Comparison of ENCODE assay signal across 21 mouse cellular contexts in the genomic region with DNA sequence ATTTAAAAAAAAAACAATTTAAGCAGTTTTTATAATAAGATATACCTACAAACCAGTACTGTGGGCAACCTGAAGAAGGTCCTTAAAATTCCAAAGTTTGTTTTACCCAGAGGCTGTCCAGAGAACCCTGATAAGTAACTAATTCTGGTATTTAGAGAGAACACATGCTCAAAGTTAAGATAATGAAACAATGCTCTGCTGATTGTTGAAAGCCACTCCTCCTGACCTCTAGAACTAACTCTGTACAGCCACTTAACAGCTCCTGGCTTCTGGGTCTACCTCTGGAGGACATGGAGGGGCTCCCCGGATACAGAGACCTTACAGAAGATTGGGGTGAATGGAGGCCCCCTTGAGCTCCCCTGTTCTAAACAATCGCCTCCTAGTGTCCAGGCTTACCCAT. TPM values are rescaled to one million over a fixed set of nuclear protein-coding genes. Genes with fewer than 3 reads are reported as not detected.
DNase-seq lines count a peak whose midpoint lies in the region; ATAC-seq lines count a peak whose summit lies in the region.
"Had no signal": no experiment of that assay in that cellular context is flagged by ENCODE, and none has a peak within 500 bp of the region (broad histone marks: within the 10 kb centered on the region; RNA-seq: fewer than 3 reads in every experiment).

No protein-coding gene starts in this region.

- H3K36me3 ChIP-seq in heart, embryonic 13.5 days = no peaks in the 10 kb centered on the region
- no peaks in the 10 kb centered on the region for H3K36me3 ChIP-seq in lung, embryonic 15.5 days
- 0 out of 2 replicates have a peak, but pooled peaks cover 3% of the 10 kb centered on the region for H3K36me3 ChIP-seq in heart, embryonic 16.5 days (ENCODE audit: control insufficient read depth, insufficient read depth)
- H3K36me3 ChIP-seq in intestine, embryonic 16.5 days (ENCODE audit: control insufficient read depth, insufficient read depth, low read length) = no peaks in the 10 kb centered on the region
- H3K36me3 ChIP-seq: embryonic facial prominence, embryonic 12.5 days; hindbrain, embryonic 15.5 days; kidney, embryonic 15.5 days; limb, embryonic 13.5 days; midbrain, embryonic 13.5 days had no signal

- H3K27me3 ChIP-seq in heart, embryonic 13.5 days (replicated peaks) = no peaks in the 10 kb centered on the region
- H3K27me3 ChIP-seq in lung, embryonic 15.5 days = no peaks in the 10 kb centered on the region
- H3K27me3 ChIP-seq in heart, embryonic 16.5 days (ENCODE audit: control insufficient read depth, insufficient read depth, low read length) = no peaks in the 10 kb centered on the region
- no peaks in the 10 kb centered on the region for H3K27me3 ChIP-seq in intestine, embryonic 16.5 days (replicated peaks; ENCODE audit: control insufficient read depth, insufficient read depth, low read length)
- H3K27me3 ChIP-seq: embryonic facial prominence, embryonic 12.5 days; hindbrain, embryonic 15.5 days; kidney, embryonic 15.5 days; limb, embryonic 13.5 days had no signal

- peak overlapping the region; percentile 60 for H3K4me2 ChIP-seq in heart, embryonic 13.5 days
- no peak overlapping the region for H3K4me2 ChIP-seq in lung, embryonic 15.5 days
- H3K4me2 ChIP-seq in heart, embryonic 16.5 days (ENCODE audit: low read depth, low read length) = peak overlapping the region; percentile 54
- no peak overlapping the region for H3K4me2 ChIP-seq in intestine, embryonic 16.5 days (ENCODE audit: low read depth, low read length)
- H3K4me2 ChIP-seq: embryonic facial prominence, embryonic 12.5 days; hindbrain, embryonic 15.5 days; kidney, embryonic 15.5 days; limb, embryonic 13.5 days; midbrain, embryonic 13.5 days had no signal

- peaks cover 8% of the 10 kb centered on the region; the same call in 1 of the 2 replicates for H3K9me3 ChIP-seq in heart, embryonic 13.5 days
- peaks cover 2% of the 10 kb centered on the region; the same call in 1 of the 2 replicates for H3K9me3 ChIP-seq in lung, embryonic 15.5 days
- H3K9me3 ChIP-seq in heart, embryonic 16.5 days (replicated peaks; ENCODE audit: control insufficient read depth, low read length) = peaks cover 9% of the 10 kb centered on the region
- H3K9me3 ChIP-seq in intestine, embryonic 16.5 days (ENCODE audit: control insufficient read depth, low read length) = no peaks in the 10 kb centered on the region
- H3K9me3 ChIP-seq: embryonic facial prominence, embryonic 12.5 days; kidney, embryonic 15.5 days had no signal

- H3K27ac ChIP-seq in heart, embryonic 13.5 days (replicated peaks) = peak overlapping the region; percentile 96
- peak overlapping the region; percentile 80 for H3K27ac ChIP-seq in lung, embryonic 15.5 days
- peak overlapping the region; percentile 98 for H3K27ac ChIP-seq in heart, embryonic 16.5 days (ENCODE audit: low read length)
- no peak overlapping the region for H3K27ac ChIP-seq in intestine, embryonic 16.5 days (ENCODE audit: low read length)
- H3K27ac ChIP-seq: embryonic facial prominence, embryonic 12.5 days; hindbrain, embryonic 15.5 days; kidney, embryonic 15.5 days; limb, embryonic 13.5 days; liver, embryonic 14.5 days; midbrain, embryonic 13.5 days had no signal

- H3K4me3 ChIP-seq in heart, embryonic 13.5 days = peak overlapping the region; percentile 15; the same call in 1 of the 2 replicates
- H3K4me3 ChIP-seq in lung, embryonic 15.5 days = no peak overlapping the region
- 0 out of 2 replicates have a peak overlapping the region, but pooled peaks have one; percentile 19 for H3K4me3 ChIP-seq in heart, embryonic 16.5 days (ENCODE audit: low read length)
- H3K4me3 ChIP-seq in intestine, embryonic 16.5 days (ENCODE audit: low read length) = no peak overlapping the region
- H3K4me3 ChIP-seq: embryonic facial prominence, embryonic 12.5 days; hindbrain, embryonic 15.5 days; kidney, embryonic 15.5 days; limb, embryonic 13.5 days; midbrain, embryonic 13.5 days had no signal

- peak; percentile 15; the same call in 1 of the 2 replicates for ATAC-seq in heart, embryonic 13.5 days (ENCODE audit: extremely low read depth, insufficient number of reproducible peaks, low FRiP score, low TSS enrichment)
- peak; percentile 48 for ATAC-seq in lung, embryonic 15.5 days (ENCODE audit: borderline replicate concordance, extremely low read depth, low FRiP score, low TSS enrichment)
- peak; percentile 64 for ATAC-seq in heart, embryonic 16.5 days (replicated peaks; ENCODE audit: extremely low read depth, insufficient read depth, low FRiP score)
- ATAC-seq in intestine, embryonic 16.5 days = 0 out of 2 replicates have a peak, but pooled peaks have one; percentile 31
- ATAC-seq in megakaryocyte, adult 5-6 weeks (ENCODE audit: poor library complexity, severe bottlenecking) = no peak
- ATAC-seq: forebrain, postnatal 0 days; midbrain, embryonic 13.5 days had no signal

- DNase-seq in heart, adult 11 months = no peak
- no peak for DNase-seq in lung, postnatal 4 days
- DNase-seq: adrenal gland, postnatal 10 days; cerebellum, adult 18-20 months; cerebellum, postnatal 14 days; forebrain, postnatal 0 days; gastrocnemius, postnatal 14 days; kidney, adult 11 months; kidney, postnatal 36 days; thymus, adult 18-20 months had no signal

- WGBS in heart, embryonic 13.5 days = 16% methylated on average over 2 of the region's 2 CpGs
- 48% methylated on average over 2 of the region's 2 CpGs for WGBS in lung, embryonic 15.5 days
- 30% methylated on average over 2 of the region's 2 CpGs for WGBS in heart, embryonic 16.5 days
- WGBS in intestine, embryonic 16.5 days = 57% methylated on average over 2 of the region's 2 CpGs

- H3K9ac ChIP-seq in heart, embryonic 13.5 days = peak overlapping the region; percentile 21; the same call in 1 of the 2 replicates
- H3K9ac ChIP-seq in lung, embryonic 15.5 days = no peak overlapping the region
- H3K9ac ChIP-seq in heart, embryonic 16.5 days (ENCODE audit: low read length) = peak overlapping the region; percentile 61
- H3K9ac ChIP-seq in intestine, embryonic 16.5 days (ENCODE audit: low read depth, low read length) = no peak overlapping the region
- H3K9ac ChIP-seq: embryonic facial prominence, embryonic 12.5 days; forebrain, postnatal 0 days; hindbrain, embryonic 15.5 days; kidney, embryonic 15.5 days; limb, embryonic 13.5 days; liver, embryonic 14.5 days; midbrain, embryonic 13.5 days had no signal

- H3K4me1 ChIP-seq in heart, embryonic 13.5 days = peaks cover 67% of the 10 kb centered on the region
- H3K4me1 ChIP-seq in lung, embryonic 15.5 days = peaks cover 2% of the 10 kb centered on the region; the same call in 1 of the 2 replicates
- H3K4me1 ChIP-seq in heart, embryonic 16.5 days (ENCODE audit: control insufficient read depth, insufficient read depth, low read length) = peaks cover 44% of the 10 kb centered on the region
- H3K4me1 ChIP-seq in intestine, embryonic 16.5 days (ENCODE audit: control insufficient read depth, insufficient read depth, low read length) = 0 out of 2 replicates have a peak, but pooled peaks cover under 1% of the 10 kb centered on the region
- H3K4me1 ChIP-seq: embryonic facial prominence, embryonic 12.5 days; hindbrain, embryonic 15.5 days; kidney, embryonic 15.5 days; midbrain, embryonic 13.5 days had no signal

RNA-seq across cellular contexts. Expression of gene Hopx, which starts 15.0 kb away (rescaled TPM):
- 12.6 and 16.4 TPM in 2 replicates for polyA plus RNA-seq in heart, embryonic 13.5 days (2015; fragmentation: Nextera tagmentation; extraction: Ambion mirVana)
- 6.4 and 7.9 TPM in 2 replicates for polyA plus RNA-seq in lung, embryonic 15.5 days (2015; fragmentation: Nextera tagmentation; extraction: Ambion mirVana)
- polyA plus RNA-seq in heart, embryonic 16.5 days (2015; fragmentation: Nextera tagmentation; extraction: Ambion mirVana) = 16.7 and 21.9 TPM in 2 replicates
- 2.8 and 4.4 TPM in 2 replicates for polyA plus RNA-seq in intestine, embryonic 16.5 days (2015; fragmentation: Nextera tagmentation; extraction: Ambion mirVana)
- 104 and 127 TPM in 2 replicates for total RNA-seq in megakaryocyte, adult 5-6 weeks (2015)
- 35.5 and 46.3 TPM in 2 replicates for total RNA-seq in megakaryocyte, adult 5-6 weeks (2017)

Comparison
In these comparisons a context has a peak if more than half of its experiments do, and no peak if none do; other contexts are left out.
1. H3K4me2 ChIP-seq: peak in heart, embryonic 13.5 days (single experiment) and heart, embryonic 16.5 days (single experiment); none in lung, embryonic 15.5 days (single experiment) and intestine, embryonic 16.5 days (single experiment).
2. H3K4me3 ChIP-seq: peak in heart, embryonic 13.5 days (single experiment) and heart, embryonic 16.5 days (single experiment); none in lung, embryonic 15.5 days (single experiment) and intestine, embryonic 16.5 days (single experiment).
3. H3K9ac ChIP-seq: peak in heart, embryonic 13.5 days (single experiment) and heart, embryonic 16.5 days (single experiment); none in lung, embryonic 15.5 days (single experiment) and intestine, embryonic 16.5 days (single experiment).